Mouse (Mus musculus) ES-E14 (cell line): ENCODE measurements around the gene H2-DMb2.

ENCODE experiments used
- CHD2 ChIP-seq: IDR thresholded peaks from 2 replicates; pipeline ENCODE4 v1.6.1; 2014; ENCODE audit warnings: mild to moderate bottlenecking, low read depth, low read length, inconsistent platforms
- HCFC1 ChIP-seq: IDR thresholded peaks from 2 replicates; pipeline ENCODE4 v1.6.1; 2012; ENCODE audit warnings: low read length, inconsistent platforms, borderline replicate concordance; ENCODE audit not compliant: insufficient read depth
- MAFK ChIP-seq: IDR thresholded peaks from 2 replicates; pipeline ENCODE4 v1.6.1; 2014; ENCODE audit warnings: mild to moderate bottlenecking, low read depth, low read length, inconsistent platforms; ENCODE audit not compliant: insufficient read depth
- ZC3H11A ChIP-seq: IDR thresholded peaks from 2 replicates; pipeline ENCODE4 v1.6.1; 2012; ENCODE audit warnings: low read depth, mild to moderate bottlenecking, inconsistent platforms, low read length, borderline replicate concordance
- ZNF384 ChIP-seq: IDR thresholded peaks from 2 replicates; pipeline ENCODE4 v1.6.1; 2012; ENCODE audit warnings: low read depth, low read length, inconsistent platforms

DNA sequence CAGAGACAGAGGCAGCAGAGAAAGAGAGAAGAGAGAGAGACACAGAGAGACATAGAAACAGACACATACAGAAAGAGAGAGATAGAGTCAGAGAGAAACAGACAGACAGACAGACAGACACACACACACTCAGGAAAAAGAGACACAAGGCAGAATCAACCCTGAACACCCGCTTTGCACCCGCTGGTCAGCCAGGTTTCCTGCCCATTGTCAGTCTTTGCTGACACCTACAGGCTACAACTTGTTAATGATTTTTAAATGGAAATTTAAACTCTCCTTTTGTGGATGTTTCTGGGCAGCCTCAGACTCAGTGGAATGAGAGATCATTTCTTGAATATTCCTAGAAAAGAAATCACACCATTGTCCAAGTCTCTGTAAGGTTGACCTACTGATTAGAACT, 26.2 kb downstream of the H2-DMb2 start:
- peak; percentile 62; the same call in 1 of the 2 replicates for TF ChIP-seq ZC3H11A
- no peak for TF ChIP-seq HCFC1
- TF ChIP-seq MAFK = no peak
- TF ChIP-seq ZNF384 = no peak
- no peak for TF ChIP-seq CHD2
